Mouse (Mus musculus) kidney, adult 2 months (tissue): ENCODE results near the gene Zfp277.

Source experiments
- CTCF ChIP-seq: fragments of 200-500 bp; conservative IDR thresholded peaks from 2 replicates; pipeline ENCODE4 v1.5.1; 2011; ENCODE audit warnings: low read depth, mild to moderate bottlenecking, control low read depth, low read length, moderate library complexity, mixed read lengths; ENCODE audit not compliant: insufficient read depth, insufficient read length
- POLR2A ChIP-seq: fragments of 200-500 bp; IDR thresholded peaks from one replicate; pipeline ENCODE4 v1.6.1; 2011; ENCODE audit warnings: low read depth, low read length, control low read depth

- no peak for TF ChIP-seq CTCF
- no peak for TF ChIP-seq POLR2A
These were observed 18.1 kb downstream of the Zfp277 start for GRCm38 (mm10) chr12:40427606-40428005.
